Mouse (Mus musculus) liver (tissue): ENCODE measurements at regions not wholly inside any gene's neighbourhood (a gene's known extent, or its start where the extent isn't known, plus 50 kb on each side); places are given as distances from the start of the nearest gene placed in this dataset.

Experiments used
- DNase-seq: peaks from one replicate; pipeline ENCODE4 v3.0.0-alpha.2; 2020; ENCODE audit warnings: mixed read lengths

- no peak for DNase-seq
Observed at GRCm38 (mm10) chr10:23052480-23053378, 232.8 kb upstream of the Tcf21 start.

GRCm38 (mm10) chr10:23044466-23044865 is 224.5 kb upstream of the Tcf21 start:
- DNase-seq = no peak

GRCm38 (mm10) chr10:23031491-23032126 is 211.6 kb upstream of the Tcf21 start:
- DNase-seq = no peak

GRCm38 (mm10) chr10:23027961-23028360 is 208.0 kb upstream of the Tcf21 start:
- no peak for DNase-seq

DNA sequence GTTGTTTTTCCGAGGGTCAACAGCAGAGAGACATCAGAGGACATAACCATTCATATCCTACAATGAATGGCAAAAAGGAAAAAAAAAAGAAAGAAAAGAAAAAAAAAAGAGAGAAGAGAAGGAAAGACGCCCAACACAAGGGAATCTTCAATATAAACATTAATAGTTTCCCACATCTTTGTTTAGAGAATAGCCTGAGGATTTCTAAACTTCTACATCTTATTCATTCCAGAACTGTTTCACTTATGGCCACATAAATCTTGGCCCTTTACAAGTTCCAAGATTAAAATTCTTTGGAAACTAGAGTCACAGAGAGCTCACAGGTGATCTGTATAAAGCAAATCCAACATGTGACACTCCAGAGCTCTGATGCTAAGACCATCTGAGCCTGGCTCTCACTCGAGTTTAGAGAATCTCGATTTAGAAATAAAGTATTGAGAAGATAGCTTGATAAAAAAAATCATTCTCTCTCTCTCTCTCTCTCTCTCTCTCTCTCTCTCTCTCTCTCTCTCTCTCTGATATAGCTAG is 197.2 kb upstream of the Tcf21 start:
- DNase-seq = no peak

DNA sequence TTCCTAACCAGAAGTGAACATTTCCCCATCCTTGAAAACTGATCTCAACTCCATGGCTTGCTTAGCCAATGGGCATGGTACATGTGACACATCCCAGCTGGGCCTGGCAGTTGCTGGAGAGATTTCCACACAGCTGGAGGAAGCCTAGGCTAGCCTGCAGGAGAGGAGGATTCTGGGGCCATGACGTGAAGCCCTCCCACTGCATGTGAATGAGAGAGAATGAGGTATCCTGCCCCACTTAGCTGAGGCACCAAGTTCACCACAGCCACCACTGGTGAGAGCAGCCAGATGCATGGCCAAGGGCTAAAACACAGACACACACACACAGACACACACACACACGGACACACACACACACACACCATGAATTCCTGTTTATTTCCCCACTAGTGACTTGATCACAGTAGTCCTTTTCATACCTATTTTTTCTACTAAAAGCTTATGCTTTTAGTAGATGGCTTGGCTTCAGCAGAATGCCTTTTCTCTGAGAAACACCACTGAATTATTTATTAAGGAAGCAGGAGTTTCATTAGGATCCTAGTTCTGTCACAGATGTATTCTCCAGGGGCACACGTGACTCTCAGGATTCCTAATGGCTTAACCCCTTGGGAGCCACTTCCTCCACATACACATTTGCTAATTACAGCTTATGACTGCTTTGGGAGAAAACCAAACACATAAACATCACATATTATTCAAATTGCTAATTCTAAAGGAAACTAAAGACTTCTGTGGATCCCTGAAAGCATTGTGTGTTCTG is 196.1 kb upstream of the Tcf21 start:
- no peak for DNase-seq

GRCm38 (mm10) chr10:23010715-23011114 is 190.7 kb upstream of the Tcf21 start:
- DNase-seq = no peak

- no peak for DNase-seq
Observed at GRCm38 (mm10) chr10:23010201-23010600, 190.2 kb upstream of the Tcf21 start.

DNA sequence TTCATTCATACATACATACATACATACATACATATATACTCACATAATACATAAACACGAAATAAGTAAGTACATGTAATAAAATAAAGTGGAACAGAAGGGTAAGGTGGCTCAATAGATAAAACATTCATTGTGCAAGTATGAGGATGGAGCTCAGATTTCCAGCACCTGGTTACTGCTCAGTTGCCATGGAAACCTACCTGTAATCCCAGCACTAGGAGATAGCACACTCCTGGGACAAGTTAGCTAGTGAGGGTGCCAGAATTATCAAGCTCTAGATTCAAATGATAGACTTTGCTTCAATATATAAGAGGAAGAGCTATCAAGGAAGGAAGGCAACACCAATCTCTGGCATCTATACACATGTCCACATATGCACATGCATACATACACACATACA is 184.8 kb upstream of the Tcf21 start:
- DNase-seq = no peak

GRCm38 (mm10) chr10:23003686-23004085 is 183.7 kb upstream of the Tcf21 start:
- no peak for DNase-seq

DNA sequence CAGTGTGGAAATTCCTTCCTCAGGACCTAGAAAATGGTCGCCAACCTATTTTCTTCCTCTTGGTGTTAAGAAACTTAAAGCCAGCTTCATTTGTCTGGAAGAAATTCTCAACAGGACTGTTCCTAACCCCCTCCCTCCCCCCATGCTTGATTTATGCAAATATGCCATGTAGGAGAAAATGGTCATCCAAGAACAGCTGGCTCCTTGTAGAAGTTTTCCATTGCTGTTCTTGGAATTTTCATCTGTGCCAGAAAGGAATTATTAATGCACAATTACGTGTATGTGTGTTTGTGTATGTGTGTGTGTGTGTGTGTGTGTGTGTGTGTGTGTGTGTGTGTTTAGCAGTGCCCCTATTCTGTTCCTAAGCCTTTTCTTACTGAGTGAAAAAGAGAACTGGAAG is 178.6 kb upstream of the Tcf21 start:
- no peak for DNase-seq

GRCm38 (mm10) chr10:22997571-22997970 is 177.6 kb upstream of the Tcf21 start:
- DNase-seq = no peak

- DNase-seq = no peak
Observed at GRCm38 (mm10) chr10:22993158-22993557, 173.2 kb upstream of the Tcf21 start.

- DNase-seq = peak; percentile 9
Observed at GRCm38 (mm10) chr10:22981798-22982197, 161.8 kb upstream of the Tcf21 start.

DNA sequence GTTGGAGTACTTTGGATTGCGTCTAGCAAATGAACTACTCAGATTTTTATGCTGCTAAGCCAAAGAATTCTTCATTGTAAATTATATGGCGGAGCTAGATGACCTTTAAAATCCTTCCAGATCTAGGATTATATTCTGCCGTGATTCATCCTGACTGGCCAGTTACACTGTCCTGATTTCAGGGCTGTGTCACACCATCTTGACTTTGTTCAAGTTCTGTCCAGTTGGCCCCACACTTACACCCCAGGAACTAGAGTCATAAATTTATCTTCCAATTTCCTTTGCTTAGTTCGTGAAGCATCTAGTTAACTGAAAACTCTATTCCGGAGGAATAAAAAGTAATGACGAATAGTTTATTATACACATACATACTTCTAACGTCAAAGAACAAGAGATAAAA is 158.5 kb upstream of the Tcf21 start:
- no peak for DNase-seq

GRCm38 (mm10) chr10:22956956-22957355 is 137.0 kb upstream of the Tcf21 start:
- no peak for DNase-seq

DNA sequence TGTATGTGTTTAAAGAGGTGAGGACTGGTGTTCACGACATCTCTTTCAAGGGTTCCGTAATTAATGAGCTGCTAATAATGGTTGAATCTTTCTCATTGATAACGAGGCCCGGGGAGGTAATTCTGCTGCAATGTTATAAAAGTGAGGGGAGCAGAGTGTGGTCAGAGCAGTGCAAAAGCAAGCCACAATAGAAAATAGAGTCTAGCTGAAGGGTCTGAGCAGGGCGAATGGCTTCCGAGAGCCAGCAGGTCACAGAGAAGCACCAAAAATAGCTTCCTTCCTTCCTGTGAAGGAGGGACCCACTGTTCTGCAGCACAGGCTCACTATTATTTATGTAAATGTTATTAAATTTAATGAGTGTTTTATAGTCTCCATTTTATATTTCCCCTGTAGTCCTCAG is 133.3 kb upstream of the Tcf21 start:
- no peak for DNase-seq

- DNase-seq = no peak
Observed at GRCm38 (mm10) chr10:22944247-22944646, 124.3 kb upstream of the Tcf21 start.

DNA sequence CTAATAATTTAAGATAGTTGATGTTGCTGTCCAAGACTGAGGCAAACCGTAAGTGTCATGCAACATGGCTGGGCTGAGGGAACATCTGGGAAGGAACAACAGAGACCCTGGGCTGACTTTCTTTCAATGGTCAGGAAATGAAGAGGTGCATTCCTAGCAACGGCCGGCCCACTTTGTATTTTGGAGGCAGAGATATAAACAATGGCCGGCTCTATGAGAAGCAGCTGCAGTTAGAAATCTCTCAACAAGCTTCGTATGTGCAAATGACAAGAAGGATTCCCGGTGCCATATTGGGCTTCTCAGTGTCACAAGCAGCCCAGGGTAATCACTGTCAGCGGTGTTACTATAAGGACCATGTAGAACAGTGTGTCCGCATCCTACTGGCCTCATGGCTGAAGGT is 108.0 kb upstream of the Tcf21 start:
- DNase-seq = no peak

DNA sequence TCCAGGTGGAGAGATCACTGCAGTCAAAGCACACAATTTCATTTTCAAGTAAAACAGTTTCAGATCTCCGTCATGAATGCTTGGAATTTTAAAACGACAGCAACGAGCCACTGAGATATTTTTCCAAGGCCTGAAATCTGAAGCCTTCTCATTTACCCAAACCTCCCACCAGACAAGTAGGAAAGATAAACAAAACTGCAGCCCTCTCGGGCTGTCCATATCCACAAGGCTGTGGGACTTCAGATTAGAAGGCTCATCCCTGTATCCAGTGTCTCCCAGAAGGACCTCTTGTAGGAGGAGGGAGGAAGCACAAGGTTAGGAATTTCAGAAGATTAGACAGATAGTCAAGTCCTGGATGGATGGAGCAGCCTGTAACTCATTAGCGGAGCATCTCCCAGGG is 106.1 kb upstream of the Tcf21 start:
- DNase-seq = no peak

GRCm38 (mm10) chr10:22921035-22921965 is 101.3 kb upstream of the Tcf21 start:
- no peak for DNase-seq

- DNase-seq = no peak
Observed at GRCm38 (mm10) chr10:22919869-22920268, 99.9 kb upstream of the Tcf21 start.
